28 mouse cellular contexts compared by ENCODE assay signal in the genomic region with DNA sequence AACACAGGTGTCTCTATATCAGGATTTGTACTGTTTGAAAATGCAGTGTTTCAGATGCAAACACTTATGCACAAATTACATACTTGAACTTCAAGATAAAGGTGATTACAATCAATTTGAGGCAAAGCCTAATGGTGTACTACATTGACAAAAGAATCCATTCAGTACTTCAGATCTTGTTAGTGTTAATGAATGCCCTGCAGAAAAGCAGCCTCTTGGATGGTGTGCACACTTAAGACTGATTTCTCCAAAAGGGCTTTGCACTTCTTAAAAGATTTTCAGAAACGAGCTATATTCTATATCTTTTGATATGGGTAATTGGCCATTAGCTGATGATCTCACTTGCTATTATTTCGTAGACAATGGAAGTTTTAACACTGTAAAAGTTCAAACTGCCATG.
"Had no signal": no experiment of that assay in that cellular context is flagged by ENCODE, and none has a peak within 500 bp of the region (broad histone marks: within the 10 kb centered on the region; RNA-seq: fewer than 3 reads in every experiment).

No protein-coding gene starts in this region.

- H3K27ac ChIP-seq: heart, adult 2 months; heart, embryonic 13.5 days; heart, embryonic 15.5 days; hindbrain, embryonic 12.5 days; hindbrain, embryonic 14.5 days; intestine, embryonic 15.5 days; layer of hippocampus, adult 2 months; left cerebral cortex, adult 2 months; limb, embryonic 10.5 days; limb, embryonic 12.5 days; liver, embryonic 13.5 days; liver, embryonic 15.5 days had no signal

- H3K27me3 ChIP-seq: heart, embryonic 13.5 days; heart, embryonic 15.5 days; hindbrain, embryonic 12.5 days; intestine, embryonic 15.5 days; limb, embryonic 12.5 days; liver, embryonic 13.5 days; liver, embryonic 15.5 days had no signal

- H3K4me1 ChIP-seq: heart, embryonic 13.5 days; heart, embryonic 15.5 days; hindbrain, embryonic 12.5 days; intestine, embryonic 15.5 days; limb, embryonic 10.5 days; limb, embryonic 12.5 days; liver, embryonic 13.5 days; liver, embryonic 15.5 days had no signal

- H3K9me3 ChIP-seq: heart, embryonic 13.5 days; heart, embryonic 15.5 days; hindbrain, embryonic 12.5 days; intestine, embryonic 15.5 days; limb, embryonic 10.5 days; limb, embryonic 12.5 days; liver, embryonic 13.5 days; liver, embryonic 15.5 days had no signal

- H3K4me2 ChIP-seq: heart, embryonic 11.5 days; heart, embryonic 13.5 days; heart, embryonic 15.5 days; hindbrain, embryonic 12.5 days; hindbrain, embryonic 14.5 days; intestine, embryonic 15.5 days; limb, embryonic 12.5 days; liver, embryonic 11.5 days; liver, embryonic 13.5 days; liver, embryonic 15.5 days had no signal

- H3K9ac ChIP-seq: heart, embryonic 13.5 days; heart, embryonic 15.5 days; hindbrain, embryonic 12.5 days; hindbrain, embryonic 14.5 days; intestine, embryonic 15.5 days; limb, embryonic 12.5 days; liver, embryonic 13.5 days; liver, embryonic 15.5 days had no signal

- H3K36me3 ChIP-seq: heart, embryonic 13.5 days; heart, embryonic 15.5 days; hindbrain, embryonic 12.5 days; intestine, embryonic 15.5 days; limb, embryonic 10.5 days; limb, embryonic 12.5 days; liver, embryonic 13.5 days; liver, embryonic 15.5 days had no signal

- H3K4me3 ChIP-seq: heart, adult 2 months; heart, embryonic 13.5 days; heart, embryonic 15.5 days; hindbrain, embryonic 12.5 days; intestine, embryonic 15.5 days; layer of hippocampus, adult 2 months; left cerebral cortex, adult 2 months; limb, embryonic 10.5 days; limb, embryonic 12.5 days; liver, embryonic 13.5 days; liver, embryonic 15.5 days had no signal

- DNase-seq: gastrocnemius, postnatal 14 days; gastrocnemius, postnatal 36 days; heart, adult 11 months; heart, adult 2 months; heart, postnatal 14 days; heart, postnatal 36 days; kidney, adult 18-20 months; kidney, adult 8-10 months; kidney, postnatal 10 days; kidney, postnatal 25 days; kidney, postnatal 4 days; liver; liver, embryonic 13.5 days had no signal

- ATAC-seq: hindbrain, embryonic 16.5 days; inflammation-experienced regulatory T-cells, adult 6 months; intestine, embryonic 15.5 days; intestine, postnatal 0 days had no signal
